Mouse (Mus musculus): Measurements from ENCODE around the gene Atp13a5. TPM values are rescaled to one million over a fixed set of nuclear protein-coding genes. Genes with fewer than 3 reads are reported as not detected.

Gene Atp13a5
- total and polyA plus RNA-seq, 3 experiments: not detected

DNA sequence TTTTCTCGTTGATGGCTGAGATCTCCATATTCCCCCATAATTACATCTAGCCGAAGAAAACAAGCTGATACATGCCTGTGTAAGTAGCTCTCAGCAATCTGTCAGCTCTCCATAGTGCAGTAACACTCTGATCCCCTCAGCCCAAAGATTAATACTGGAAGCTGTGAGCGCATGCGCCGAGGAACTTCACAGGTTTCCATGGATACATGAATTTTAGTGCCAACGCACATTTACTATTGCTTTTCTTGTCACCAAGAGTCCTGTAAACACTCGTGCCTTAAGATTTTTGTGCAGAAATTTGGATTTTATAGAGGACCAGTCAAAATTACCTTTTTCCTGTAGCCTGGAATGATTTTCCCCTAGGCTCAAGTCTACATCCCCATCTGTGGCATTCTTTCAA is 173.7 kb downstream of the Atp13a5 start:
- no peak for DNase-seq (ENCODE audit: low read depth, low spot score)
- TF ChIP-seq TBP (IDR thresholded peaks at IDR 0.05; ENCODE audit: low read depth, low read length) (no peak), USF2 (IDR thresholded peaks at IDR 0.05; ENCODE audit: borderline replicate concordance in 1 of 2, insufficient read depth in 1 of 2, low read depth in 1 of 2, low read length in 2 of 2) (no peak), POLR2AphosphoS5 (IDR thresholded peaks at IDR 0.05; ENCODE audit: borderline replicate concordance, low read depth, low read length) (no peak), CHD1 (IDR thresholded peaks at IDR 0.05; ENCODE audit: low read depth, low read length) (no peak), SMC3 (IDR thresholded peaks at IDR 0.05; ENCODE audit: low read depth, low read length) (no peak)
- H3K4me3 ChIP-seq (ENCODE audit: control insufficient read depth in 1 of 2, insufficient read depth in 1 of 2, low read depth in 2 of 2, low read length in 2 of 2): no peak overlapping the region
- H3K79me2 ChIP-seq (ENCODE audit: control insufficient read depth, insufficient read depth, low read length, poor library complexity): no peaks in the 10 kb centered on the region
- H3K9me3 ChIP-seq (replicated peaks; ENCODE audit: insufficient read depth, low read length): no peaks in the 10 kb centered on the region
- no peaks in the 10 kb centered on the region for H3K27me3 ChIP-seq (ENCODE audit: control insufficient read depth in 1 of 2, insufficient read depth in 2 of 2, low read length in 2 of 2)
- no peak overlapping the region for H3K27ac ChIP-seq (ENCODE audit: control insufficient read depth, low read depth, low read length)
- H3K9ac ChIP-seq (ENCODE audit: control insufficient read depth, low read depth, low read length, poor library complexity, severe bottlenecking): no peak overlapping the region
- H3K4me1 ChIP-seq (ENCODE audit: control insufficient read depth in 1 of 2, insufficient read depth in 2 of 2, low read length in 2 of 2): no peaks in the 10 kb centered on the region
- no peaks in the 10 kb centered on the region for H3K36me3 ChIP-seq (ENCODE audit: control insufficient read depth in 1 of 2, insufficient read depth in 2 of 2, low read length in 2 of 2)

GRCm38 (mm10) chr16:29201146-29201545 is 177.4 kb downstream of the Atp13a5 start:
- no peak for DNase-seq (ENCODE audit: low read depth, low spot score)
- H3K9me3 ChIP-seq (replicated peaks; ENCODE audit: insufficient read depth, low read length): no peaks in the 10 kb centered on the region

DNA sequence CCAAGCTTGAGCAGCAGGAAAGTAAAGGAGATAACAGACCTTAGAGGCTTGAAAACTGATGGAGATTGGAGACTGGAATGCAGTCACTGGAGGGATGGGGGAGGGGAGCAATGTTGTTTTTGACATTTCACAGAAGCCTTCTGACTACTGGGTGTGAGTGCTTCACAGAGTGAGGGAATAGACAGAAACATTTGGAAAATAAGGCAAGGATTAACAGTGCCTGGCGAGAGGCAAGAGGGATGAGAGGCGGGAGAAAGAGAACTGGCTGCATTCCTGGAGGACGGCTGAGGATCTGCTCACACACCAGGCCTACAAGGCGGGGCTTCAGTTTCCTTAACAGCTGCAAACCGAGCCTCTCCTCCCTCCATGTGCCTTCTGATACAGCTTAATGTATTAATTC is 180.1 kb downstream of the Atp13a5 start:
- H3K79me2 ChIP-seq (ENCODE audit: control insufficient read depth, insufficient read depth, low read length, poor library complexity): no peaks in the 10 kb centered on the region
- H3K9me3 ChIP-seq (replicated peaks; ENCODE audit: insufficient read depth, low read length): no peaks in the 10 kb centered on the region

More at GRCm38 (mm10) chr16:29201146-29201545, 177.4 kb downstream of the Atp13a5 start:
- no peak overlapping the region for H3K9ac ChIP-seq (ENCODE audit: control insufficient read depth, low read depth, low read length, poor library complexity, severe bottlenecking)
- no peaks in the 10 kb centered on the region for H3K4me1 ChIP-seq (ENCODE audit: control insufficient read depth in 1 of 2, insufficient read depth in 2 of 2, low read length in 2 of 2)
- no peak overlapping the region for H3K4me3 ChIP-seq (ENCODE audit: control insufficient read depth in 1 of 2, insufficient read depth in 1 of 2, low read depth in 2 of 2, low read length in 2 of 2)
- H3K27me3 ChIP-seq (ENCODE audit: control insufficient read depth in 1 of 2, insufficient read depth in 2 of 2, low read length in 2 of 2): no peaks in the 10 kb centered on the region
- H3K36me3 ChIP-seq (ENCODE audit: control insufficient read depth in 1 of 2, insufficient read depth in 2 of 2, low read length in 2 of 2): no peaks in the 10 kb centered on the region
- no peak overlapping the region for H3K27ac ChIP-seq (ENCODE audit: control insufficient read depth, low read depth, low read length)
- H3K79me2 ChIP-seq (ENCODE audit: control insufficient read depth, insufficient read depth, low read length, poor library complexity): no peaks in the 10 kb centered on the region
- TF ChIP-seq TCF12 (IDR thresholded peaks at IDR 0.05; ENCODE audit: low read depth, low read length) (no peak), USF1 (IDR thresholded peaks at IDR 0.05; ENCODE audit: low read depth, low read length) (no peak), POLR2AphosphoS5 (IDR thresholded peaks at IDR 0.05; ENCODE audit: borderline replicate concordance, low read depth, low read length) (no peak), HCFC1 (IDR thresholded peaks at IDR 0.05; ENCODE audit: low read depth, low read length) (no peak), MYB (IDR thresholded peaks at IDR 0.05; ENCODE audit: low read depth, low read length) (no peak), MAX (IDR thresholded peaks at IDR 0.05; ENCODE audit: low read length) (no peak), MEF2A (IDR thresholded peaks at IDR 0.05; ENCODE audit: extremely low read depth, insufficient replicate concordance, low read depth, low read length, poor library complexity, severe bottlenecking) (no peak), MXI1 (IDR thresholded peaks at IDR 0.05; ENCODE audit: low read depth, low read length) (no peak), E2F4 (IDR thresholded peaks at IDR 0.05; ENCODE audit: borderline replicate concordance, low read depth, low read length) (no peak), POLR2A (IDR thresholded peaks at IDR 0.05; ENCODE audit: control insufficient read depth in 1 of 2, insufficient read depth in 1 of 2, low read depth in 1 of 2, low read length in 2 of 2, poor library complexity in 1 of 2) (no peak), UBTF (IDR thresholded peaks at IDR 0.05; ENCODE audit: borderline replicate concordance, insufficient read depth, low read depth, low read length) (no peak), CHD1 (IDR thresholded peaks at IDR 0.05; ENCODE audit: low read depth, low read length) (no peak), ETS1 (IDR thresholded peaks at IDR 0.05; ENCODE audit: low read depth, low read length) (no peak), CHD2 (IDR thresholded peaks at IDR 0.05; ENCODE audit: low read length) (no peak)

More for the DNA sequence above, 180.1 kb downstream of the Atp13a5 start:
- H3K27me3 ChIP-seq (ENCODE audit: control insufficient read depth in 1 of 2, insufficient read depth in 2 of 2, low read length in 2 of 2): no peaks in the 10 kb centered on the region
- no peak overlapping the region for H3K4me3 ChIP-seq (ENCODE audit: control insufficient read depth in 1 of 2, insufficient read depth in 1 of 2, low read depth in 2 of 2, low read length in 2 of 2)
- H3K4me1 ChIP-seq (ENCODE audit: control insufficient read depth in 1 of 2, insufficient read depth in 2 of 2, low read length in 2 of 2): no peaks in the 10 kb centered on the region
- no peak overlapping the region for H3K27ac ChIP-seq (ENCODE audit: control insufficient read depth, low read depth, low read length)
- DNase-seq (ENCODE audit: low read depth, low spot score): no peak
- TF ChIP-seq JUND (IDR thresholded peaks at IDR 0.05; ENCODE audit: low read depth, low read length) (no peak), TBP (IDR thresholded peaks at IDR 0.05; ENCODE audit: low read depth, low read length) (no peak), MAX (IDR thresholded peaks at IDR 0.05; ENCODE audit: low read length) (no peak), BHLHE40 (IDR thresholded peaks at IDR 0.05; ENCODE audit: borderline replicate concordance, low read depth, low read length) (no peak), TCF12 (IDR thresholded peaks at IDR 0.05; ENCODE audit: low read depth, low read length) (no peak), CTCF (IDR thresholded peaks at IDR 0.05 in 2 of 3, conservative IDR thresholded peaks at IDR 0.05 in 1 of 3; ENCODE audit: control insufficient read depth in 1 of 3, insufficient read depth in 1 of 3, low read depth in 2 of 3, low read length in 3 of 3, poor library complexity in 1 of 3, severe bottlenecking in 1 of 3) (no peak), MYC (IDR thresholded peaks at IDR 0.05; ENCODE audit: low read depth, low read length) (no peak), USF2 (IDR thresholded peaks at IDR 0.05; ENCODE audit: borderline replicate concordance in 1 of 2, insufficient read depth in 1 of 2, low read depth in 1 of 2, low read length in 2 of 2) (no peak), POLR2AphosphoS2 (IDR thresholded peaks at IDR 0.05; ENCODE audit: low read length) (no peak), CHD2 (IDR thresholded peaks at IDR 0.05; ENCODE audit: low read length) (no peak), SIN3A (IDR thresholded peaks at IDR 0.05; ENCODE audit: low read length) (no peak), ETS1 (IDR thresholded peaks at IDR 0.05; ENCODE audit: low read depth, low read length) (no peak), ZKSCAN1 (IDR thresholded peaks at IDR 0.05; ENCODE audit: low read depth, low read length) (no peak), MYB (IDR thresholded peaks at IDR 0.05; ENCODE audit: low read depth, low read length) (no peak), MXI1 (IDR thresholded peaks at IDR 0.05; ENCODE audit: low read depth, low read length) (no peak), EP300 (IDR thresholded peaks at IDR 0.05; ENCODE audit: low read depth in 1 of 2, low read length in 2 of 2) (no peak), POLR2A (IDR thresholded peaks at IDR 0.05; ENCODE audit: control insufficient read depth in 1 of 2, insufficient read depth in 1 of 2, low read depth in 1 of 2, low read length in 2 of 2, poor library complexity in 1 of 2) (no peak), MEF2A (IDR thresholded peaks at IDR 0.05; ENCODE audit: extremely low read depth, insufficient replicate concordance, low read depth, low read length, poor library complexity, severe bottlenecking) (no peak), ZMIZ1 (IDR thresholded peaks at IDR 0.05; ENCODE audit: low read depth, low read length) (no peak)
- H3K9ac ChIP-seq (ENCODE audit: control insufficient read depth, low read depth, low read length, poor library complexity, severe bottlenecking): no peak overlapping the region
- no peaks in the 10 kb centered on the region for H3K36me3 ChIP-seq (ENCODE audit: control insufficient read depth in 1 of 2, insufficient read depth in 2 of 2, low read length in 2 of 2)

Measured in MEL (cell line).